Mouse (Mus musculus) spleen, postnatal 10 days (tissue): ENCODE data around the gene Pnpo.
A peak's percentile ranks its signal among the peaks of the same experiment; 100 is the strongest.

Source experiments
- DNase-seq, 2 experiments: peaks; one replicate each; pipeline ENCODE4 v3.0.0; 2021 to 2022; ENCODE audit warnings: low spot score in 2 of 2

The Pnpo gene

DNA sequence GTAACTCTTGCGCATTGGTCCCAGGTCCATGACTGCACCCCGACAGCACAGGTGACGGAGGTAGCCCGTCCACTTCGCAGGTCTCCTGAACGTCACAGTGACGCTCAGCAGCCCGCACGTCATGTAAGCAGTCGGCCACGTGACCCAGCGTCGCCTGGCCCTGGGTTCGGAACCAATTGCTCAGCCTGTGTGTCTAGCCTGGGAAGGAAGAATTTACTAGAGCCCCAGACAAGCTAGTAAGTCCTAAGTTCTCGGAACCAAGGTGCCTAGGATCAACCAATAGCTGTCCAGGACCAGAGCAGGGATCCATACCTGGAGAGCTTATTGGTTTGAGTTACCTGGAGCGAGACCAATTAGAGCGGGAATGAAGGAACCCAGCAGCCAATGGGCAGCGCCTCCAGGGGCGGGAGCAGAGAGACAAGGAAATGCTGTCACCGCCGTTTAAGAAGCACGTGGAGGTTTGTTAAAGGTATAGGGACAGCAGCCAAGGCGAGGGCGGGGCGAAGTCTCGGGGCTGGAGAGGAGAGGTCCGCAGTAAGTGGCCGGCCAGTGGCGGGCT is at the start of gene Pnpo:
Pnpo (minus strand) TSS at position 241 of the 559 bp plus-strand sequence.
- peak; percentile 84 to 92 for DNase-seq

DNA sequence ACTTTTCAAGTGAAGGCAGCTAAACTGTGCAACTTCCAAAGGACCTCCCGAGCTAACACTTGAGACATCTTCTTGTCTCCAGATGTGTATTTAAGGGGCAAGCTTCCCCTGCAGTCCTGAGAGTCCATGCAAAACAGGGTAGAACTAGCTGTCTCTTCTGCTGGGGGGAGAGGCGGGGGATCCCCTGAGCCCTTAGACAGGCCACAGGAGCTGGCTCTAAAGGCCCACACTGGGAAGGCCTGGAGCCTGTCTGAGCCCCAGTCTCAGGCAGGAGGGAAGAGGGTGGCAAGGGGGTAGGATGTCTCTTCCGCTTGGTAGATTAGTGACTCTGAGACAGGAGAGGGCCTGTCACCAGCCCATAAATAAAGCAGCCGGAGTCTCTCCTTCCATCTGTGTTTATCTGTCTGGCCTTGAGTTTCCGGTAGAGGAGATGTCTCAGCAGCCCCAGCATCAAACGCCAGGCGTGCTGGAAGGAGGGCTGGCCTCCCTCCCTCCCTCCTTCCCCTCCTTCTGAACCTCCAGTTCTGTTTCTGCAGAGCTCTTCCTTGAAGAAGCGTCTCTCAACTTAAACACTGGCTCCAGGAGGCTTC is 49.0 kb upstream of the Pnpo start:
- no peak for DNase-seq

DNA sequence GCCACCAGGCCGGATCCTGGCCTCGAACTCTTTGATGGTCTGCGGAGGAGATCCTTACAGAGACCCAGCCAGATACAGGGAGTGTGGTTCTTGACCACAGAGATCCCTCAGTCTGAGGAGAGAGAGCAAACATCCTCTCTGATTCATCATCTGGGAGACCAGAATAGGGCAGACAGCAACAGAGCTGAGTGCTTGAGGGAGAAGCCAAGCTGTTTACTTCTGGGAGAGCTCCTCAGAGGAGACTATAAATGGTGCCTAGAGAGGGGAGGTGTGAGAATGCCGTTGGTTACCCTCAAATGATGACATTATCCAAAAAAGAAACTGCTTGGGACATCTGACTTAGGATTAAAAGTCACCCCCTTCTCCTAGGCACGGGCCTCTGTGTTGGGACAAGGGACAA is 47.7 kb upstream of the Pnpo start:
- no peak for DNase-seq

DNA sequence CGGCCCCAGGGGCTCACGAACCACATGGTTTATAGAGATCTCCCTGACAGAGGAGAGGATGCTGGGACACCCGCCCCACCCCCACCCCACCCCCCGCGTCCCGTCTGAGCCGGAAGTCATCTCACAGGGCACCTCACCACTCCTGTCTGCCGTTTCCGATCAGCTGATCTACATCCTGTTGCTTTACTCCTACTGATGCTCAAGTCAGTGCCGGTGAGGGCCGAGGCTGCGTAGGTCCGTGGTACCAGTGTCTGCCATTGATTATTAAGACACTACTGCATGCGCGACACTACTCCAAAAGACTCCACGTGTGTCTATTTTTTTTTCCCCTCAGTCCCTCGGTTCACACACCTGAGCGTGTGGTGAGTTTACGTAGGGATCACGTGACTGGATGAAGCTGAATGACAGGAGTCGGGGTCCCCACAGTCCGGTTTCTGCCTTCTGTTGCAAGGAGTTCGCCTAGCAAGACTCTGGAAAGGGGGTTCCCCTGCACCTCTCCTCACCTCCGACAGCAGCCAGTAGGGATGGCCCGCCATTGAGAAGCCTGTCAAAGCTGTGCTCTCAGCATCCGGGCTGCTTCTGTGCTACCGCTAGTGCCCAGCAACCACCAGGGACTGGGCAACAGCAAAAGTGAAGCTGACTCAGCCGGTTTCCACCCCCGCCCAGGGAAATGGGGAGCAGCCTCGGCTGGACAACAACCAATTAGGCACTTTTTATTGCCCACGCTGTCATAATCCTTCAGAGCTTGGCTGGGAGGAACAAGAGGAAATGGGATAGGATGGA is 44.3 kb upstream of the Pnpo start:
- peak in 1 of 2 experiments; percentile 56 for DNase-seq

DNA sequence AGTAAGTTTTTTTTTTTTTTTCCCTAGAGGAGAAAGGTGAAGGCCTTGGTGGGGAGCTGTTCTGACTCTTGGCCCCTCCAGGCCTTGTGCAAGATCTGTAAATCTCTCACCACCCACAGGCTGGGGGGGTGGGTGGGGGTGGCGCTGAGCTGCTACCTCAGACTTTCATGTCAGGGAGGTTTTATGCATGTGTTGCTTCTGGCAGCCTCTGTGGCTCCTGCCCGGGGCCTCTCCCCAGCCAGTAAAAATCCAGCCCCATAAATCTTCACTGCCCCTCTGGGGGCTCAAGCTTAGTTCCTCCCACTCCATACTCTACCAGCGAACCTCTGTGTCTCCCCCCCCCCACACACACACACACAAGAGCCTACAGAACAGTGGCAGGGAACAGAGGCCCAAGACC is 42.7 kb upstream of the Pnpo start:
- DNase-seq, result no peak

DNA sequence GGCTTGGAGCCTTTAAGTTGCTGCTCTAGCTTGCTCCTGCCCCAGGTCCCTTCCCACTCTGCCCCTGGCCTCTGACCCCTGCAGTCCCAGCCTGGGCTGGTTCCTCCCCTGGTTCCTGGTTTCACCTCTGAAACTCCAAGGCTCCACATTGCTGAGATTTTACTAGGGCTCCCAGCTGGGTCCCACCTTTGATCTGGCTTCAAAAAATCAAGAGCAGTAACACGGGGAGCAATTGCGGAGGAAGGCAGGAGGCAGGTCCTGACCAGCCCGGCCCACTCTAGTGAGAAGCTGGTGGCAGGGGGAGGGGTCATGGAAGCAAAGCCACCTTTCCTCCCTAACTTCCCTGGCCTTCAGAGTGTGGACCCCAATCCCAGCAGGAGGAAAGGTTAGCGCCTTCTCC is 41.1 kb upstream of the Pnpo start:
- DNase-seq, result no peak

DNA sequence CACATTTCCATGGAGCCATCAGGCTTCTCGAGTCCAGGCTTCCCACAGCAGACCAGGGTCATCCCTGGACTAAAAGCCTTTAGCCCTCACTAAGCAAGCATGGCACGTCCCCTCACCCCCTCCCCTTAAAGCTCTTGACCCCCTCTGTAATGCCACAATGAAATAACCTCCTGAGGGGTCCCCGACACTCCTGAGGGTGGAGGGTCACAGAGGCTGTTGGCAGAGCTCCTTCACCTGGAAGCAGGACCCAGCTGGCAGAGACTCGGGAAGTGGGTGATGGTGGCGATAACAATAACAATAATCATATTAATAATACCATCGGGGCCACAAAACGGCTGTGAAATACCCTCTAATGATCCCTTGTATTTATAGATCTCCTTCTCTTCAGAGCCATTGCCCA is 39.1 kb upstream of the Pnpo start, which contains the start of gene Sp2:
Sp2 (minus strand) TSS at position 101 of the 400 bp plus-strand sequence.
- DNase-seq, result no peak

DNA sequence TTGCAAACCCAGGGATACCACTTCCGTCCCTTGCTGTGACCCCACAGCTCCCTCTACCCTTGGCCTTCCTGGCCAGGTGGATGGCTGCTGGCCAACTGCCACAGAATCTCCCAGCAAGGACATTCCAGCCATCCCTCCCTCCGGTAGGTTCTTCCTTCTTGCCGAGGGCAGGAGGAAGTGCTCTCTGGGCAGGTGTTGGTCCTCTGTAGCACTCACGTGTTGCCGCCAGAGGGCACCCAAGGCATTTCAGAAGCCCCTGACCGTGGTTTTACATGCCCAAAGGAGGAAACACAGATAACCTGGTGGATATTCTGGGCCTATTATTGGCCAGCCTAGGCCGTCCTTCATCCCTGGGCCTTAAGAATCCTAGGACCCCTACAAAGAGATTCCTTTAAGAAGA is 38.6 kb upstream of the Pnpo start:
- peak; percentile 68 to 87 for DNase-seq

DNA sequence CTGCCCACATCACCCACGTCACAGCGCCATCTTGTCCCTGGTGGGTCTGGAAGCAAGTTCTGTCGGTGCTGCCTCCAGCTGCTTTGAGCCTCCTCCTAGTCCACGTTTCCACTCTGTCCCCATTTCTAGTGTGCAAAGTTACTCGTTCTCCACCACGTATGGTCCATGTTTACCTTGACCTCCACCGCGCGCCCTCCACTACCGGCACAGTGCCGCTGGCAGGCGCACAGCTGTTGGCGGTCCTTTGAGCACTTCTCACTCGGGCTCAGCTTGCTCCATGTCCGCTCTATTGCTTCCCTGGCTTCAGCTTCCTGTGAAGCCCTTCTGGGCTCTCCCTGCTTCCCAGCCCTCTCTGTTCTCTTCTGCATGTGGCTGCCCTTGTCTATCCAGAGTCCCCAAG is 37.7 kb upstream of the Pnpo start:
- no peak for DNase-seq

DNA sequence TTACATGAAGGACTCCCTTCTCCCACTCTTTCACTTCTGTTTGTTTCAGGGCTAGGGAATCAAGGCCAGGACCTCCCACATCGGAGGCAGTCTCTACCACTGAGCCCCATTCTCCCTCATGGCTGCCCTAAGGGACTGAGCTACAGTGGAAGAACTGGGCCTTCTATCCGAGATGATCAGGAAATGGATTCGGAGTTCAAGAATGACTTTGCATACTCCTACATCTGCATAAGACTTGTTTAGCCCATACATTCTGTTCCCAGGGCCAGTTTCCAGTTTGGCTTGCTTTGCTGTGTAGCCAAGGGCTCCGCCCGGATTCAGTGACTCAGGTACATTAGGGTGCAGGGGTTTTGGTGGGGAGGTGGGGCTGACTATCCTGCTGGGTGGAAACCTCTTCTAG is 36.2 kb upstream of the Pnpo start:
- DNase-seq, result no peak

DNA sequence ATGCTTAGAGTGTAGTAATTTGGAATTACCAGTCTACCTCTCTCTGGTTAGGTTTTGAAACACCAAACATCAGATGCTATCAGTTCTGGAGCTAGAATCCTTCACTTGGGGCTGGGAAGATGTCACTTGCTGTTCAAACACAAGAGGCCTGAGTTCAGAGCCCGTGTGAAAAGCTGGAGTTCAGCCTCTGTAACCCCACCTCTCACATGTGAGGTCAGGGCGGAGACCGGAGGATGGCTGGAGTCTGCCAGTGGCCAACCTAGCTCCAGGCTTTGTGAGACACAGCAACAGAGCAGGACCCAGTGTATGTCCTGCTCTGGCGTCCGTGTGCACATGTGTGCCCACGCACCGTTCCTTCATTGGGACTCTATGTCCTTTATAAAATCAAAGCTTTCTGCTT is 35.5 kb upstream of the Pnpo start:
- DNase-seq, result no peak

DNA sequence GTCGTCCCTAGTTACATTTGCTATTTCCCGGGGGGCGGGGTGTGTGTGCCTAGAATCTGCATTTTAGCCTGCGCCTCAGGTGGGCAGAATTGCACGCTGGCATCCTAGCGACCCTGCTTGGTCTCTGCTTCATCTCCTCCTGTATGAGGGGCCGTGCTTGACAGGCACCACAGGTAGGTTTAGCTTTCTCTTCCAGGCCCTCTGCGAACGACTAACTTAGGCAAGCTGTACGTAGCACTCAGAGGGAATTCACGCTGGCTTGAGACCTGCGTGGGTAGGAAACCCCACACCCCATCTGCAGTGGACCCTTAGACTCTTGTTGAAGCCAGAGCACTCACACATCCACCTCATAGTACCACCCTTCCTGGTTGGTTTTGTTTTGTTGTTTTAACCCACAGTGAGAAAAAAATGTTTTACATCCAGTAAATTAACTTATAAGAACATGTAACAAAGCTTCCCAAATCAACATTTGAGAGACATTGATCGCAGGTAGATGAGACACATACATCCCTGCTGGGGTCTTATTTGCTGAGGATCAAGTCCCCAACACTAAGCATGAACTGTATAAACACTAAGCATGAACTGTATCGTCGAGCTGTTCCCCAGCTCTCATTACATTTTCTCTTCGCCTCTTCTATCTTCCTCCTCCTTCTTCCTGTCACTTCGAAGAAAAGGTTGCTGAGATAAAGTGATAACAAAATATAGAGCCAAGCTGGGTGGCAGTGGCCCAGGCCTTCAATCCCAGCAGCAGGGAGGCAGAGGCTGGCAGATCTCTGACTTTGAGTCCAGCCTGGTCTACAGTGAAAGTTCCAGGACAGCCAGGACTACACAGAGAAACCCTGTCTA is 34.8 kb upstream of the Pnpo start:
- peak; percentile 40 to 46 for DNase-seq

DNA sequence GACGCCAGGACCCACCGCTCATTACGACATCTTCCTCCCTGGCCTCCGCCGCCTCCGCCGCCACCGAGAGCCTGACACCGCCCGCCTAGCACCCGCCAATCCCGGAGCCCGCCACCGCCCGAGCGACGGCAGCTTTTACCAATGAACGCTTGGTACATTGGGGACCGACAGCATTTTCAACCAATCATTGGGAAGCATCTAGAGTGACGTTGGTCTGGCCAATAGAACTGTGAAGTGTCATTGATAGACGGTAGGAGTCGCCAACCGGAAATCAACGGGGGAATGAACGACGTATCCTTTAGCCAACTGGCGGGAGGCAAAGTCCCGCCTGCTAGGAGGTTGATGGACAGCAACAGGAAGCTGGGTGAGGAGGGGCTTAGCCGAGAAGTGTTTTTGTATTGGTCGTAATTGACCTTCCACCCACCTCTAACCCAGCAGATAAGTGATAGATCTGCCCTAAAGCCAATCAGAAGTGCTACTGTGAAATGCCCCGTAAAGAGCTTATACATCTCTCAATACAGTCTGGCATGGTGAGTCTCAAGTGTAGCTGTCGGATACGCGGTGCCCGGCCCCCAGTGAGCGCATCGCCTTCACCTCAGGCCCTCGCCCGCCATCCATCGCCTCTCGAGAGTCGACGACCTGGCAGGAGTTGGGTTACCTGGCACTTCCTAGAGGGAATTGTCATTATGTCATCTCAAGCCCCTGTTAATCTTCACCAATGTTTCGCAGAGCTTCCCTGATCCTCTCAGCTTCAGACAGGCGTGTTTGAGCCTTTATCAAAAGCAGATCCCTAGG is 34.0 kb upstream of the Pnpo start:
- DNase-seq, result peak; percentile 96 to 98

DNA sequence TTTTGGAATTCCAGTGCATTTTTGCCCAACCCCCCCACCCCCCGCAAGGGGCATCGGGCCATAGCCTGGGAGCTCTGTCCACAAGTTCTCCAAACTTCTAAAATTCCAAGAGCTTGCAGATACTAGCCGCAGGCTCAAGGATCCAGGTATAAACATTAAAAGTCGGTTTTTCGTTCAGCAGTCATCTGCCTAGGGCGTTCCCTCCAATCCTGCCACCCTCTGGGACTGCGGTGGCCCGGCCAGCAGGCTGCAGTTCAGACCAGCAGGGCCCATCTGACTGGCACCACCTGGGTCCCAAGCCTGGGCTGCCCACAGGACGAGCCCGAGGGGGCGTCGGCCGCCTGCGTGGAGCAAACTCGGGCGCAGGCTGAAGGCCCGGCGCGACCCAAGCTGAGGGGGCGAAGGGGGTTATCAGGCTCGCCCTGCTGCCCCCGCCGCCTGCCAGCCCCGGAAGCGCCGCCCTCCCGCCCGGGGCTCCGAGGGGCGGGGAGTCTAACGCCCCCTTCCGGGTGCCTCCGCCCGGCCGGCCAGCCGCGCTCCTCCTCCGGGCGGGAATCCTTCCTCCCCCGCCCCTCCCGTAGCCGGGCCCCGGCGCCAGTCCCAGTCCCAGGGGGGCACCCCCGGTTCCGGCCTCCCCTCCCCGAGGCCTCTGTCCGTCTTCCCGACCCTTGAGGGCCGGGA is 33.3 kb upstream of the Pnpo start:
- DNase-seq, result peak in 1 of 2 experiments; percentile 88

DNA sequence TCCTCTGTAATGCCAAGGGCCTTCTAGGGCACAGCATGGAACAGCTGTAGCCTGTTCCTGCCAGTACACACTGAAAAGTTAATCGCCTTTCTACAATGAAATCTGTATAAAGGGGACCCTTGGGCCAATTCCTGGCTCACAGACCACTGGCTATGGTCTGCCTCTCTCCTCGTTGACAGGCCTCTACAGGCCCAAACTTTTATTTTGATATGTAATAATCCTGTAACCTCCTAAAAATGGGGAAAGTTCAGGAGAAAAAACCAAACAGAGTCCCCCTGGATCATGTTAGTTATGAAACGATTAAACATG is 32.5 kb upstream of the Pnpo start:
- no peak for DNase-seq

DNA sequence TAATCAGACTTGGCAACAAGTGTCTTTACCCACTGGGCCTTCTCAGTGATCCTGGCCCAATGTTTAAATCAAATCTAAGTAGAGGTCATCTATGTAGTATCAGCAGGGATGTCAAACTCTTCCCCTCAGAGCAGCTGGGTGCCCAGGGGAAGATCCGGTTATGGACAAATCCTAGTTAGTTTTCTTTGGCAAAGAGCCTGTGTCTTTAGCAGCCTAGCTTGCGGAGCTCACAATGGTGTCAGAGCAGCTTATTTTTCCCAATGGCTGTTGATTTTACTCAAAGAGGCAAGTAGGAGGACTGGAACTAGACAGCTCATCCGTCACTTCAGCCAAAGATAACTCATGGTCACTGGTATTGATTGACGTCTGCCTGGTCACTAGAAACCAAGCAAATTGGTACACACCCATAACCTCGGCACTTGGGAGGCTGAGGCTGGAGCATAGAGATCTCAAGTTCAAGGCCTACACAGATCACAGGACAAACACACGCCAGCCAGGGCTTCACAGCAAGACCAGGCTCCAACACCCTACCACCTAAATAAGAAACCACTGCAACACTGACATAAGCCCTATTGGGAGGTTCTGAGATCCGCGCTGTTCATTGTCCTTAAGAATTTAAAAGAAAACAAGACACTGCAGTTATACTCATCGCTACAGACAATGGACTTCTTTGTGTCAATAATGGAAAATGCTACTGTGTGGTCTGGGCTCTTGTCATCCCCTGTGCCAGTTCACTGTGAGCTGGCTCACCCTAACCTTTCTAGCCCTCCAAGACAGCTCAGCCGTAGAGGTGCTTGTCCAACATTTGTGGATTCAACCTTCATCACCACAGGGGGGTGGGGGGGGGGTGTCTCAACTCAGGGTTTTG is 32.0 kb upstream of the Pnpo start:
- DNase-seq, result no peak

DNA sequence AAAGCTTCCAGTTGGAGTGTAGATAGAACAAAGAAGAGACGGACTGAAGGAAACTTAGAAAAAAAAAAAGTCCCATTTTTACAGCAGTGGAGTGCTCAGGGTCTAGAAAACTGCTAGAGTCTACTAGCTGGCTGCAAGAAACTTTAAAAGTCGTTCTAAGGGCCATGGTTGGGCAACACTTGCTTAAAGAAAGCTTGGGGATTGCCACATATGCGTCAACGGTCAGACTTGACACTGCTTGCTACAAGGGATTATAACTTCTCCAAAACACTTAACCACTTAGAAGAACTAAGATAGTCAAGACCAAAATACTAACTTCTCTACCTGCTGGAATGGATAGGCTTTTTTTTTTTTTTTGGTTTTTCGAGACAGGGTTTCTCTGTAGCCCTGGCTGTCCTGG is 31.0 kb upstream of the Pnpo start:
- DNase-seq, result no peak

DNA sequence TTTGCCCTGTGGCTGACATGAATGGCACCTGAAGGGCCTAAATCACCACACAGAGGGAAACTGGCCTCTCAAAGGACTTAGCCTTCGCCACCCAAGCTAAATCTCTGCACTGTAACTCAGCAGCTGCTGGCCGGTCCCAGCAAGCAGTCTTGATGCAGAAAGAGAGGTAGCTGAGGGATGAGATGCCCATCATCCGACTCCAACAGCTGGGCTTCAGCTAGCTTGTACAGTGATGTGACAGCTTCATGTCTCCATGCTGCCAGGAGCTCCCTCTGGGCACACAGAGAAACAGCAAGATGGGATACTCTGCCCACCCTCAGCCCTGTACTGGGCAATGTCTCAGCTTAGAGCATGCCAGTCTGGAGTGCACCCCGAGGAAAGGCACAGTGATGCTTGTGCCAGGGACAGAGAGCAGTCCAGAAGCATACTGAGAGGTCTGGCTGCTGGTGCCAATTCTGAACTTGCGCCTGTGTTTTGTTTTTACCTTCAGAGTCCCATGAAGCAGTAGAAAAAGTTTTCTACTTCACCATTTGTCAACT is 29.7 kb upstream of the Pnpo start:
- DNase-seq, result no peak

DNA sequence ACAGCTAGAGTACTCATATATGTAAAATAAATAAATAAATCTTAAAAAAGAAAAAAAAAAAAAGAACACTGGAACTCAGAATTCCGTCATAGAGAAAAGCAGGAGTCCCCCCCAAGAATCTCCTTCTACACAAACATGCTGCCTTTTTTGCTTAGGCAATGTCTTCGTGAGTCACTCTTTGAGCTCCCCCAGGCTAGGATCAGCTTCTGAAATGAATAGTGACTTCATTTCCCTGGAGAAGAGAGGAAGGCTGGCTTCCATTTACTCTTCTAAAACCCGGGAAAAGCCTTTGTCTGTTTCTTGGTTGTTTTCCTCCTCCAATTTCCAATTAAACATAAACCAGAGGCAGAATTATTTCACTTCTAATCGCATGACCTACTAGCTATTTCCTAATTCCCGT is 29.1 kb upstream of the Pnpo start:
- DNase-seq, result no peak

DNA sequence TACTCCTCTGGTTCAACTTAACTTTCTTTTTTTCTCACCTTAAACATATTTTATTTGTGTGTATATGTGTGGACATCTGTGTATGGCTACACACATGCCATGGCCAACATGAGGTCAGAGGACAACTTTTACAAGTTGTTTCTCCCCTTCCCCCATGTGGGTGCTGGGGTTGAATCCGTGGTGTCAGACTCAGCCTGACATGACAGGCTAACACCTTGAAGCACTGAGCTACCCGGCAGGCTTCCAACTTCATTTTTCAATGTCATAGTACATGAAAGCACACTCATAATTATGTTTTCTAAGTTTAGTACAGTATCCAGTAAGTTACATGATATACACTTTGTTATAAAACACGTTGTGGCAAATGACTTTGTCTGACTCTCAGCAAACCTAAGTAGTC is 26.6 kb upstream of the Pnpo start:
- no peak for DNase-seq
